Mouse (Mus musculus) spleen, postnatal 36 days (tissue): ENCODE results near the gene Cd19.

Experiments used
- DNase-seq, 2 experiments: peaks; one replicate each; pipeline ENCODE4 v3.0.0; 2022; ENCODE audit warnings: low spot score in 2 of 2, mixed read lengths in 1 of 2

The Cd19 gene

DNA sequence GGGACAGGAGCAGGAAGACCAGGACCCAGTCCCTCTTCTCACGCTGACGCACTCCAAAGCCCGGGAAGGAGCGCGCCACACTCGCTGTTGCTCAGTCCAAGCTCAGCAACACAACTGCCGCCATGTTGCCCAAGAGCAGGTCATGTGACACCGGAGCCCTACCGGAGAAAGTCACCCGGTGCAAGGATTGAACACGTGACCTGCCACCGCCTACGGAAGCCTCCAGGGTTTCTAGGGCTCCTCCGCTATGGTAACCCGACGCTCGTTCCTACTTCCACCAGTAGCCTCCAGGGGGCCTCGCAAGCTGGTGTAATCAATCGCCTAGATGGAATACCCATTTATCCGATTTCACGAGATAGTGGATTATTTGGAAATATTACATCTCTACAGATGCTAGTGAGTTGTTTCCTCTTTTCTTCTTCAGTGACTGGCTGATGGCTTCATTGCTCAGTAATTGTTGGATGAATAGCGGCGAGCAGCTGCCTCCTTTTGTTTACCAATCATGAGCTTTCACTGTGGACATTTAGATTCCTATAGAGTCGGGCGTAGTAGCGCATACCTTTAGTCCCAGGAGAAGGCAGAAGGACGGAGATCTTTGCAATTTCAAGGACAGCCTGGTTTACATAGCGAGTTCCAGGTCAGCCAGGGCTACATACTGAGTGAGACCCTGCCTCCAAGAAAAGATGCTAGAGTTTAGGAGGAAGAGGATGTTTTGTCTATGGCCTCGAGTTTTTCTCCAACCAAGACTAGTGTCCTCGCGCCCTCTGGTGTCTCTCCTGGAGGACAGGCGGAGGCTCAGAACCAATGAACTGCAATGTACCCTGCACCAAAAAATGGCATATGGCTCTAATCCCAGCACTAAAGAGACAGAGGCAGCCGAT, 37.2 kb downstream of the Cd19 start, which contains the start of gene Spns1:
Gene Spns1 (minus strand): TSS at position 173 of the 881 bp plus-strand sequence.
- peak; percentile 93 to 95 for DNase-seq

DNA sequence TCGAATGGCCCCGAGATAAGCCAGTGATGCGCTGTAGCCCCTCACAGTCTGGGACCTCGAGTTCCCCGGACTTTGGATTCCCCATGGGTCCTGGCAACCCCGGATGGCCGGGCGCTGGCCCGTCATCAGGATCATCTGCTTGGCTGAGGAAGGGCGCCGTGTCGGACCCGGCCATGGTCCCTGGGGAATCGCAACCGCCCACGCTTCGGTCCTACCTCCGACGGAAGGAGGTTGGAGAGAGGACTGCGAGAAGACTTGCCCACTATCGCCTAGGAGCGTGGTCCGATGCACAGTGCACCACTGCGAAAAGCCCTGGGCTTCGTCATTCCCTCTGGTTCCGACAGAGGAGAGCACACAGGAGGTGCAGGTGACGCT, 37.8 kb downstream of the Cd19 start:
- DNase-seq = no peak

DNA sequence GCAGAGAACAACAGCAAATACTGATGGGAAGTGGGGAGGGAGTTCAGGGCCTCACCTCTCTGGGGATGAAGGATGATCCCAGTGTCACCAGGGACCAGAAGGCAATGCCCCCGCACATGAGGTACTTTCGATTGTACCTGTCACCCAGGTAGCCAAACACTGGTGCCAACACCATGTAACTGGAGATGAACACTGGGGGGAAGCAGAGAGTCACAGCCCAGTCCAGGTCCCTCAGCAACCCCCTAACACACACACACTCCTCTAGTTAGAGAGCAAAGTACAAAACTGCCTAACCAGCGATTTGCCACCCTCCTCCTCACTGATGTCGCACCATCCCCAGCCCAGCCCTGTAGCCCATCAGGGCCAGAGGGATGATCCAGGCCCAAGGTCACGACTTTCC, 39.7 kb downstream of the Cd19 start:
- DNase-seq = no peak

DNA sequence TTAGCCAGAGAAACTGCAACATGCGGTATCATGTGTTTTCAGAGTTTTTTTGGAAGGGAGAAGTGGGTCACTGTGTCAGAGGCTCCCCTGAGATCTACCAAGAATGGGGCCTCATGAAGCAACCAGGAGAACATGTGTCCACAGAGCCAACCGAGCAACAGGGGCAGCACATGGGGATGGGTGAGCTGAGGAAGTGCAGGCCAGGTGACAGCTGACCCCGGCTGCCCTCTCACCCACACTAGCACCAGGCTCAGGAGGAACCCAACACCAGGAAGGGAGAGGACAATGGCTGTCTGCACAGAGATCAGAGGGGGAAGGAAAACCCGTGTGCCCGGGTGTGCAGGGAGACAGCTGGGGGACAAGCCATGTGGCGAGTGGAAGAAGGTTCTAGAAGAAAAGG, 40.2 kb downstream of the Cd19 start:
- no peak for DNase-seq

DNA sequence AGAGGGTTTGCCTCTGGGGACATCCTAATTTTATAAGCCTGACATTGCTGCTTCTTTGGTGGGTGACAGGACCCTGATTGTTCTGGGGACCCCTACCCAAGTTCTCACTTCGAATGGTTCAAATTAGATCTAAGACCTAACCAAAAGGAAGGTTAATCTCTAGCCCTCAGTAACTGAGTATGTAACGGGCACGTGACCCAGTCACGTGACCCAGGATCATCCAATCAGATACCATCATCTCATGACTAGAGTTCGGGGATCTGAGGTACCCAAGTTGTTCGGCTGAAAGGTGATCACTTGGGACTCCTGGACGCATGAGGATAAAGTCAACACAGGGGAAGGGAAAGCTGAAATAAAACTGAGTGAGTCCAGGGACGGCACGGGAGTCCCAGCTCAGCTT, 41.7 kb downstream of the Cd19 start:
- no peak for DNase-seq

DNA sequence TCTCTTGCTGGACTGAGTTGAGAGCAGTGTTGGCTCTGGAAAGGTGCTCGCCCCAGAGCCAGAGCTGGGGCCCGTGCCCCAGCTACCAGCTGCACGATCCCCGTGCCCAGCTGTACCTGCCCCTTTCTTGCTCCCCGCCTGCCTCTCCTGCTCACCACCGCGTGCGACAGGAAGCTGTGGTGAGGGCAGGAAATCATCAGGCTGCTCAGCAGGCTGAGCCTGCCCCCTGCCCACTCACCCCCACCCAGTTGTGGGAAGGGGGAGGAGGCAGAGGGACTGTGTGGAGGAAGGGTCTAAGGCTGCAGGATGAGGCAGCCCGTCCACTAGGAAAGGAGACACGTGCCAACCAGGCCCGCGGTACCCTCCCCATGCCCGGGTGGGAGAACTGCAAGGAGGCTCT, 45.3 kb downstream of the Cd19 start, which contains the start of gene Lat:
Gene Lat (minus strand): TSS at position 178 of the 400 bp plus-strand sequence.
- peak; percentile 82 to 84 for DNase-seq

DNA sequence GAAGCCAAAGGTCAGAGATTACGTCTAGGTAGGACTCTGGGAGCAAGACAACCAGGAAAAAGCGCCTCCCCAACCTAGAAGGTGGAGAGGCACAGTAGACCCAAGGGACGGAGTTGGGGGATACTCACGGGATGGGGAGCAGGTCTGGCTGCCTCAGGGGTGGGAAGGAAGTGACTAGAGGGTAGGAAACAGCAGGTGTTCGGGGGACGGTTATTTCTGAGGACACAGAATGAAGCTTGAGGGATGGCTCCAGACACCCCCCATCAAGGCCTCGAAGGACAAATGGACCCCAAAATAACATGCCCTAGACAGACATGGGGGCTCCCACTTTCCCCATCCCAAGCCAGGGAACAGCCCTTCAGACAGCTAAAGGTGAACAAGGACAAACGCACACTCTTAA, 46.3 kb downstream of the Cd19 start:
- no peak for DNase-seq

DNA sequence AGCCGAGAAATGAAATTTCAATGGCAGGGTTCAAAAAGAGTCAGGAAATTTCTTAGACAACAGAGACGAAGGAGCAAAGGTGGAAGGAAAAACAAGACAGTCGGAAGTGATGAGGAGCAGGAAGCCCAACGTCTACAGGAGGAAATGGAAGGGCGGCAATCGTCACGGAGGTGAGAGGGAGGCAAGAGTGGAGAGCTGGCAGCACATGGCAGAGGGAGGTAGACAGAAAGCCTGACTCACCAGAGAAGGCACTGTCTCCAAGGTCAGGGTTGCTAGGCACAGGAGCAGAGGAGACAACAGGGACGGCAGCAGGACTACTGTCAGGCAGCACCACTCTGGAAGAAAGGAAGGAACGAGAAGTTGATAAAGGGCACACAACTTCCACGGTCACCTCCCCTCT, 47.1 kb downstream of the Cd19 start:
- no peak for DNase-seq

DNA sequence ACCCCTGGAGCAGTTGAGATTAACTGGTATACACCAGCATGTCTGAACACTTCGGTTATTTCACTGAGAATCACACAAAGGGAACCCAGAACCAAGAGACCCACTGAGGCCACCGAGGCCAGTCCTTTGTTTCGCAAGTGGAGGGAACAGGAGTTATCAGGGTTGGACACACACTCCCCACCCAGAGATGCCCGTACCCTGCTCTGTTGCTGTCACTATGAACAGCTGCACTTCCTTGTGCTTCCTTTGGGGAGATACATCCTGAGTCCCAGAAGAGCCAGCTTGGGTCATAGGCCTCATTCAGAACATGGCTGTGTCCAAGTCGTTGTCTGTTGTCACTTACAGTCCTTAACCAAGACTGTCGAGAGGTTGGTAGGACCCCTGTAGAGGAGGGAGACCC, 51.7 kb downstream of the Cd19 start:
- no peak for DNase-seq

DNA sequence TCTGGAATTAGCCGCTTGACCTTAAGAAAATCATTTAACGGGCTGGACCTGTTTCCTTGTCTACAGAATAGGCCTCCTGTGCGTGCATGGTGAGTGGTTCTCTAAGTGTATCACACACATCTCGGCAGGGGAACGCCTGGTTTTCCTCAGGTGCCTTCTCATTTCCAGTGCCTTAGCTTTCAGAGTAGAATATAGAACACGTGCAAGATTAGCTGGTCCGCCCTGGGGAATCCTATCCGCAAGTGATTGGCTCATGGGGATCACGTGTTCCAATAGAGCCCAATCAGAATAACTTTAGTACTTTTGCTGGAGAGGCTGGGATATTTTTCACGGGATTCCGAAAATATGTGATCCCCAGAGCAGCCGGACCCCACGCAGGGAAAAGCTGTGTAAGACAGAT, 55.6 kb downstream of the Cd19 start:
- no peak for DNase-seq
